Comparison of ENCODE assay signal across 10 mouse cellular contexts in the genomic region with DNA sequence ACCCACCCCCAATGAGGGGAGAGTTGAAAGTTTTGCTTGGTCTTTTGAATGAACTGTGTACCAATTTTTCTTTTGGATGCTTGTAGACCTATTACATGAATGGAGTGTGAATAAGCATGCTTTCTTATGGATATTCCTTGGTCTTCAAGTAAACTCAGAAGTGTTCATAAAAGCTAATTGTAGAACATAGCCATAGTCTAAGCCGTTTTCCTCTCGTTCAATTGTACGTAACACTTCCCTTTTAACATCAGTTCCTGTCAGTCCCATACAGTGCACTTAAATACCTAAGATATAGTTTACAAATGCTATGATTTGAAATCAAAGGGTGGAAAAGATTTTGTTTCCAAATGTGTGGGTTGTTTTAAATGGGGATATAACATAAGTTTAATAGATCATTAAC. TPM values are rescaled to one million over a fixed set of nuclear protein-coding genes. Genes with fewer than 3 reads are reported as not detected.
DNase-seq lines count a peak whose midpoint lies in the region; ATAC-seq lines count a peak whose summit lies in the region.
"Had no signal": no experiment of that assay in that cellular context is flagged by ENCODE, and none has a peak within 500 bp of the region (broad histone marks: within the 10 kb centered on the region; RNA-seq: fewer than 3 reads in every experiment).

No protein-coding gene starts in this region.

- H3K27me3 ChIP-seq in lung, embryonic 15.5 days: no peaks in the 10 kb centered on the region
- no peaks in the 10 kb centered on the region for H3K27me3 ChIP-seq in forebrain, embryonic 12.5 days
- no peaks in the 10 kb centered on the region for H3K27me3 ChIP-seq in limb, embryonic 13.5 days
- H3K27me3 ChIP-seq in neural tube, embryonic 15.5 days (replicated peaks): no peaks in the 10 kb centered on the region

- no peak overlapping the region for H3K27ac ChIP-seq in lung, embryonic 15.5 days
- H3K27ac ChIP-seq in forebrain, embryonic 12.5 days: no peak overlapping the region
- H3K27ac ChIP-seq in limb, embryonic 13.5 days: no peak overlapping the region
- no peak overlapping the region for H3K27ac ChIP-seq in neural tube, embryonic 15.5 days (replicated peaks)
- H3K27ac ChIP-seq: gastrocnemius, adult 2 months had no signal

- no peak overlapping the region for H3K9ac ChIP-seq in lung, embryonic 15.5 days
- H3K9ac ChIP-seq in forebrain, embryonic 12.5 days: no peak overlapping the region
- 0 out of 2 replicates have a peak overlapping the region, but pooled peaks have one; percentile 39 for H3K9ac ChIP-seq in limb, embryonic 13.5 days
- H3K9ac ChIP-seq in neural tube, embryonic 15.5 days (replicated peaks): no peak overlapping the region

- DNase-seq in lung, postnatal 10 days: no peak
- DNase-seq in spleen, postnatal 36 days (ENCODE audit: low spot score in 2 of 2): no peak
- no peak for DNase-seq in spleen, postnatal 14 days (ENCODE audit: low spot score in 2 of 2)
- DNase-seq in MN1 (ENCODE audit: low spot score): no peak
- DNase-seq: cerebellum, adult 11-12 months; gastrocnemius, adult 2 months had no signal

- 23% methylated on average over 3 of the region's 3 CpGs for WGBS in lung, embryonic 15.5 days
- 59% methylated on average over 3 of the region's 3 CpGs for WGBS in forebrain, embryonic 12.5 days
- WGBS in limb, embryonic 13.5 days: 39% methylated on average over 3 of the region's 3 CpGs
- 34% methylated on average over 3 of the region's 3 CpGs for WGBS in neural tube, embryonic 15.5 days

- peak overlapping the region; percentile 98 for H3K4me3 ChIP-seq in lung, embryonic 15.5 days
- H3K4me3 ChIP-seq in forebrain, embryonic 12.5 days (replicated peaks): peak overlapping the region; percentile 97
- peak overlapping the region; percentile 95 for H3K4me3 ChIP-seq in limb, embryonic 13.5 days
- 0 out of 2 replicates have a peak overlapping the region, but pooled peaks have one; percentile 5 for H3K4me3 ChIP-seq in neural tube, embryonic 15.5 days (replicated peaks)
- H3K4me3 ChIP-seq: gastrocnemius, adult 2 months had no signal

- peak overlapping the region; percentile 80 for H3K4me2 ChIP-seq in lung, embryonic 15.5 days
- H3K4me2 ChIP-seq in forebrain, embryonic 12.5 days: peak overlapping the region; percentile 94
- peak overlapping the region; percentile 94 for H3K4me2 ChIP-seq in limb, embryonic 13.5 days (replicated peaks)
- peak overlapping the region; percentile 89 for H3K4me2 ChIP-seq in neural tube, embryonic 15.5 days

- H3K36me3 ChIP-seq in lung, embryonic 15.5 days: peaks cover 22% of the 10 kb centered on the region
- H3K36me3 ChIP-seq in forebrain, embryonic 12.5 days (replicated peaks): peaks cover 31% of the 10 kb centered on the region
- peaks cover 35% of the 10 kb centered on the region for H3K36me3 ChIP-seq in limb, embryonic 13.5 days
- H3K36me3 ChIP-seq in neural tube, embryonic 15.5 days: peaks cover 19% of the 10 kb centered on the region

- peaks cover 23% of the 10 kb centered on the region for H3K4me1 ChIP-seq in lung, embryonic 15.5 days
- H3K4me1 ChIP-seq in forebrain, embryonic 12.5 days: peaks cover 30% of the 10 kb centered on the region
- H3K4me1 ChIP-seq in limb, embryonic 13.5 days: peaks cover 28% of the 10 kb centered on the region
- peaks cover 28% of the 10 kb centered on the region for H3K4me1 ChIP-seq in neural tube, embryonic 15.5 days

- ATAC-seq in lung, embryonic 15.5 days (ENCODE audit: borderline replicate concordance, extremely low read depth, low FRiP score, low TSS enrichment): no peak
- no peak for ATAC-seq in forebrain, embryonic 12.5 days (ENCODE audit: low FRiP score)
- ATAC-seq in limb, embryonic 13.5 days (ENCODE audit: low FRiP score, low read depth): no peak
- ATAC-seq in neural tube, embryonic 15.5 days (ENCODE audit: low FRiP score): no peak

- H3K9me3 ChIP-seq in lung, embryonic 15.5 days: no peaks in the 10 kb centered on the region
- H3K9me3 ChIP-seq in forebrain, embryonic 12.5 days: no peaks in the 10 kb centered on the region
- H3K9me3 ChIP-seq in limb, embryonic 13.5 days: no peaks in the 10 kb centered on the region
- H3K9me3 ChIP-seq in neural tube, embryonic 15.5 days (replicated peaks): no peaks in the 10 kb centered on the region

RNA-seq across cellular contexts. Expression of a gene that starts 3.2 kb away (rescaled TPM):
- 261 and 272 TPM in 2 replicates for polyA plus RNA-seq in lung, embryonic 15.5 days (2015; fragmentation: Nextera tagmentation; extraction: Ambion mirVana)
- 437 and 443 TPM in 2 replicates for polyA plus RNA-seq in forebrain, embryonic 12.5 days (2016; fragmentation: Nextera tagmentation; extraction: Ambion mirVana)
- 325 and 338 TPM in 2 replicates for polyA plus RNA-seq in limb, embryonic 13.5 days (2015; fragmentation: Nextera tagmentation; extraction: Ambion mirVana)
- polyA plus RNA-seq in neural tube, embryonic 15.5 days (2015; fragmentation: Nextera tagmentation; extraction: Ambion mirVana): 184 and 185 TPM in 2 replicates

RNA-seq across cellular contexts. Expression of a gene that starts 3.3 kb away (rescaled TPM):
- polyA plus RNA-seq in lung, embryonic 15.5 days (2015; fragmentation: Nextera tagmentation; extraction: Ambion mirVana): 38.2 and 41.4 TPM in 2 replicates
- 26.6 and 28.7 TPM in 2 replicates for polyA plus RNA-seq in forebrain, embryonic 12.5 days (2016; fragmentation: Nextera tagmentation; extraction: Ambion mirVana)
- polyA plus RNA-seq in limb, embryonic 13.5 days (2015; fragmentation: Nextera tagmentation; extraction: Ambion mirVana): 34.2 and 37.2 TPM in 2 replicates
- polyA plus RNA-seq in neural tube, embryonic 15.5 days (2015; fragmentation: Nextera tagmentation; extraction: Ambion mirVana): 45.6 and 48.7 TPM in 2 replicates

RNA-seq across cellular contexts. Expression of a gene that starts 47.4 kb away (rescaled TPM):
- polyA plus RNA-seq in lung, embryonic 15.5 days (2015; fragmentation: Nextera tagmentation; extraction: Ambion mirVana): 10.0 and 11.2 TPM in 2 replicates
- polyA plus RNA-seq in forebrain, embryonic 12.5 days (2016; fragmentation: Nextera tagmentation; extraction: Ambion mirVana): 1.4 and 2.1 TPM in 2 replicates
- polyA plus RNA-seq in limb, embryonic 13.5 days (2015; fragmentation: Nextera tagmentation; extraction: Ambion mirVana): 2.7 and 3.3 TPM in 2 replicates
- 11.4 and 19.3 TPM in 2 replicates for polyA plus RNA-seq in neural tube, embryonic 15.5 days (2015; fragmentation: Nextera tagmentation; extraction: Ambion mirVana)

RNA-seq across cellular contexts. Expression of a gene that starts 52.7 kb away (rescaled TPM):
- polyA plus RNA-seq in lung, embryonic 15.5 days (2015; fragmentation: Nextera tagmentation; extraction: Ambion mirVana): 64.4 and 75.1 TPM in 2 replicates
- polyA plus RNA-seq in forebrain, embryonic 12.5 days (2016; fragmentation: Nextera tagmentation; extraction: Ambion mirVana): 3.4 and 6.3 TPM in 2 replicates
- polyA plus RNA-seq in limb, embryonic 13.5 days (2015; fragmentation: Nextera tagmentation; extraction: Ambion mirVana): 26.0 and 27.9 TPM in 2 replicates
- 2.4 and 5.9 TPM in 2 replicates for polyA plus RNA-seq in neural tube, embryonic 15.5 days (2015; fragmentation: Nextera tagmentation; extraction: Ambion mirVana)

Comparison
In these comparisons a context has a peak if more than half of its experiments do, and no peak if none do; other contexts are left out.
1. H3K4me3 ChIP-seq: peak in every context shown above with its lines; median percentile 98 in lung, embryonic 15.5 days; 97 in forebrain, embryonic 12.5 days; 95 in limb, embryonic 13.5 days; 5 in neural tube, embryonic 15.5 days.